Mouse (Mus musculus): ENCODE measurements around the gene Rbck1.

DNA sequence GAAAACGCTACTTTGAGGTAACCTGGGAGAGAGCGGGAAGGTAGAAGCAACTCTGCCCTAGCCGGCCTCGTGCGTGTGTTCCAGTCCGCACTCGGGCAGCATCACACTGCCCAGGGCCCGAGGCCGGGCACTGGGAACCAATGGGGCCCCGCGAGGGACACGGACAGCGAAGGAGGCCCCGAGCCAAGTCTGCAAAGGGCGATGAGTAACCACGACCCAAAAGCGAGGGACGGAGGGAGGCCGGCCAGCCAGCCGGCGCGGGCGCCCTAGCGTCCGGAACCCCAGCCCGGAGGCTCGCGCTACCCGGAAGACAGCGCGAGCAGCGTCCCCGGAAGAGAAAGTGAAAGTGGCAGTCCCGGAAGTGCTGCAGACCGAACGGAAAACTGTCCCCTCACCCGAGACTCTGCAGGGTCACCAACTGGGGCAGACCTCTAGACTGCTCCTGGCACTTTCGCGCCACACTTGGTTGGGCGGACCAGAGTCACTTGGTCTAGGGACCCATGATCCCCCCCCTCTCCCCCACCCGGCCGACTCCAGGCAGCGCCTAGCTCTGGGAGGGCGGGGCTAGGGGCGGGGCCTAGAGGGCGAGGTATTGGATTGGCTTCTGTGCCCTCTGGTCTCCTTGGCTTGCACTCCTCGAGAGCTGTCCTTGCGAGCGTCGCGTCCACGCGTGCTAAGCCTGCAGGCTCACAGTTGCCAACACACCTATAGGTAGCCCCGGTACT, at the start of gene Rbck1:
- TF ChIP-seq POLR2A (IDR thresholded peaks at IDR 0.05; ENCODE audit: insufficient read depth, low read depth, low read length), result peak; percentile 94
- 0 out of 2 replicates have a peak, but pooled peaks have one; percentile 82 for TF ChIP-seq EP300 (IDR thresholded peaks at IDR 0.05; ENCODE audit: insufficient read depth, low read depth, low read length)
- peak; percentile 26 for TF ChIP-seq CTCF (IDR thresholded peaks at IDR 0.05)
